Comparison of ENCODE assay signal across 25 mouse cellular contexts in the genomic region with DNA sequence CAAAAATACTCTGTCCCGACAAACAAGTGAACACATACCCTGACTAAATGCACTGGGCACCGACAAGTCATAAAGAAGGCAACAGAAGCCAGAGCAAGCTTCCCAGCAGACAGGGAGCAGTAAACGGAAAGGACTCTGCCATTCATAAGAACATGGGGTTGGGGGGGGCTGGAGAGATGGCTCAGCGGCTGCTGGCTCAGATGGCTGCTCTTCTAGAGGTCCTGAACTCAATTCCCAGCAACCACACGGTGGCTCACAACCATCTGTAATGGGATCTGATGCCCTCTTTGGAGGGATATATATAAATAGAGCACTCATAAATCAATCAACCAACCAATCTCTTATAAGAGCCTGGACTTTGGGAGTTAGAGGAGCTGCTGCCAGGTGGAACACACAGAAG. TPM values are rescaled to one million over a fixed set of nuclear protein-coding genes. Genes with fewer than 3 reads are reported as not detected.
DNase-seq lines count a peak whose midpoint lies in the region; ATAC-seq lines count a peak whose summit lies in the region.
"Had no signal": no experiment of that assay in that cellular context is flagged by ENCODE, and none has a peak within 500 bp of the region (broad histone marks: within the 10 kb centered on the region; RNA-seq: fewer than 3 reads in every experiment).

No protein-coding gene starts in this region.

- no peaks in the 10 kb centered on the region for H3K27me3 ChIP-seq in midbrain, embryonic 11.5 days (ENCODE audit: control insufficient read depth, insufficient read depth, low read length)
- no peaks in the 10 kb centered on the region for H3K27me3 ChIP-seq in midbrain, embryonic 13.5 days
- H3K27me3 ChIP-seq in hindbrain, embryonic 16.5 days (replicated peaks; ENCODE audit: control insufficient read depth, insufficient read depth, low read length): no peaks in the 10 kb centered on the region
- H3K27me3 ChIP-seq: CH12.LX; embryonic facial prominence, embryonic 12.5 days; forebrain, embryonic 13.5 days; forebrain, embryonic 15.5 days; Patski had no signal

- peak; percentile 47 for DNase-seq in gastrocnemius, adult 18-20 months (ENCODE audit: low spot score)
- DNase-seq in gastrocnemius, postnatal 4 days (ENCODE audit: low spot score in 2 of 2): no peak
- peak; percentile 47 for DNase-seq in gastrocnemius, postnatal 25 days
- no peak for DNase-seq in gastrocnemius, postnatal 36 days
- peak; percentile 78 for DNase-seq in midbrain, embryonic 11.5 days (ENCODE audit: low spot score, missing footprints)
- DNase-seq: adrenal gland, adult 2 months; adrenal gland, postnatal 10 days; adrenal gland, postnatal 25 days; B cell, adult 2 months; cerebellum, adult 11-12 months; cerebellum, adult 2 months; cerebellum, adult 9-10 months; cerebellum, postnatal 10 days; cerebellum, postnatal 25 days had no signal

- peaks cover 30% of the 10 kb centered on the region for H3K36me3 ChIP-seq in midbrain, embryonic 11.5 days (ENCODE audit: control insufficient read depth, insufficient read depth, low read length)
- peaks cover 84% of the 10 kb centered on the region for H3K36me3 ChIP-seq in midbrain, embryonic 13.5 days
- H3K36me3 ChIP-seq in hindbrain, embryonic 16.5 days (ENCODE audit: control insufficient read depth, insufficient read depth, low read length): peaks cover 47% of the 10 kb centered on the region

- WGBS in midbrain, embryonic 11.5 days: 84% methylated on average over 5 of the region's 5 CpGs
- 90% methylated on average over 5 of the region's 5 CpGs for WGBS in midbrain, embryonic 13.5 days
- WGBS in hindbrain, embryonic 16.5 days: 85% methylated on average over 5 of the region's 5 CpGs

- intact Hi-C loops in gastrocnemius, postnatal 36 days (cut with DNase I): no loop called here

- no peak for ATAC-seq in midbrain, embryonic 11.5 days (ENCODE audit: low FRiP score)
- no peak for ATAC-seq in midbrain, embryonic 13.5 days
- ATAC-seq in hindbrain, embryonic 16.5 days: no peak
- ATAC-seq: activated CD4-positive, CD25-positive, alpha-beta regulatory T cell, adult 4 months; CD4-positive, CD25-positive, alpha-beta regulatory T cell, adult 4 months; forebrain, embryonic 13.5 days; forebrain, embryonic 15.5 days; Patski had no signal

- no peak overlapping the region for H3K4me3 ChIP-seq in midbrain, embryonic 11.5 days (ENCODE audit: low read depth, low read length)
- H3K4me3 ChIP-seq in midbrain, embryonic 13.5 days (replicated peaks): no peak overlapping the region
- no peak overlapping the region for H3K4me3 ChIP-seq in hindbrain, embryonic 16.5 days (ENCODE audit: low read length)
- H3K4me3 ChIP-seq: embryonic facial prominence, embryonic 10.5 days; embryonic facial prominence, embryonic 12.5 days; forebrain, embryonic 13.5 days; forebrain, embryonic 15.5 days had no signal

- H3K9ac ChIP-seq in midbrain, embryonic 11.5 days (ENCODE audit: low read length): no peak overlapping the region
- H3K9ac ChIP-seq in midbrain, embryonic 13.5 days (replicated peaks): no peak overlapping the region
- no peak overlapping the region for H3K9ac ChIP-seq in hindbrain, embryonic 16.5 days (ENCODE audit: low read depth, low read length)
- H3K9ac ChIP-seq: embryonic facial prominence, embryonic 12.5 days; forebrain, embryonic 13.5 days; forebrain, embryonic 15.5 days had no signal

- H3K27ac ChIP-seq in midbrain, embryonic 11.5 days (ENCODE audit: low read depth, low read length): no peak overlapping the region
- H3K27ac ChIP-seq in midbrain, embryonic 13.5 days: no peak overlapping the region
- no peak overlapping the region for H3K27ac ChIP-seq in hindbrain, embryonic 16.5 days (ENCODE audit: low read depth, low read length)
- H3K27ac ChIP-seq: embryonic facial prominence, embryonic 10.5 days; embryonic facial prominence, embryonic 12.5 days; forebrain, embryonic 13.5 days; forebrain, embryonic 15.5 days had no signal

- H3K9me3 ChIP-seq in midbrain, embryonic 11.5 days (ENCODE audit: control insufficient read depth, low read length): no peaks in the 10 kb centered on the region
- H3K9me3 ChIP-seq in midbrain, embryonic 13.5 days: no peaks in the 10 kb centered on the region
- H3K9me3 ChIP-seq in hindbrain, embryonic 16.5 days (ENCODE audit: control insufficient read depth, low read length): no peaks in the 10 kb centered on the region
- H3K9me3 ChIP-seq: embryonic facial prominence, embryonic 10.5 days; embryonic facial prominence, embryonic 12.5 days; forebrain, embryonic 13.5 days; forebrain, embryonic 15.5 days; G1E had no signal

- H3K4me2 ChIP-seq in midbrain, embryonic 11.5 days: no peak overlapping the region
- H3K4me2 ChIP-seq in midbrain, embryonic 13.5 days (replicated peaks): no peak overlapping the region
- H3K4me2 ChIP-seq in hindbrain, embryonic 16.5 days (ENCODE audit: low read length): no peak overlapping the region
- H3K4me2 ChIP-seq: embryonic facial prominence, embryonic 12.5 days; forebrain, embryonic 13.5 days; forebrain, embryonic 15.5 days had no signal

- no peaks in the 10 kb centered on the region for H3K4me1 ChIP-seq in midbrain, embryonic 11.5 days (ENCODE audit: control insufficient read depth, insufficient read depth, low read length)
- H3K4me1 ChIP-seq in midbrain, embryonic 13.5 days (replicated peaks): no peaks in the 10 kb centered on the region
- H3K4me1 ChIP-seq in hindbrain, embryonic 16.5 days (ENCODE audit: control insufficient read depth, insufficient read depth, low read depth, low read length): no peaks in the 10 kb centered on the region
- H3K4me1 ChIP-seq: embryonic facial prominence, embryonic 10.5 days; embryonic facial prominence, embryonic 12.5 days; forebrain, embryonic 13.5 days; forebrain, embryonic 15.5 days had no signal

RNA-seq across cellular contexts. Expression of a gene that starts 22.5 kb away (rescaled TPM):
- 1 to 10 TPM; 6.3 to 6.9 TPM for total RNA-seq in gastrocnemius, adult 18-20 months (2021)
- 1 to 10 TPM; 8.9 to 9.4 TPM for total RNA-seq in gastrocnemius, postnatal 4 days (2021)
- 1 to 10 TPM; 5.5 to 6.2 TPM for total RNA-seq in gastrocnemius, postnatal 25 days (2021)
- total RNA-seq in gastrocnemius, postnatal 36 days (2021): 1 to 10 TPM; 5.0 to 6.0 TPM
- 10.5 and 13.0 TPM in 2 replicates for polyA plus RNA-seq in midbrain, embryonic 11.5 days (2014; fragmentation: Nextera tagmentation; extraction: Ambion mirVana)
- 6.0 and 6.6 TPM in 2 replicates for polyA plus RNA-seq in midbrain, embryonic 13.5 days (2015; fragmentation: Nextera tagmentation; extraction: Ambion mirVana)
- 3.3 and 4.2 TPM in 2 replicates for polyA plus RNA-seq in hindbrain, embryonic 16.5 days (2015; fragmentation: Nextera tagmentation; extraction: Ambion mirVana)

RNA-seq across cellular contexts. Expression of a gene that starts 39.8 kb away (rescaled TPM):
- 1 to 10 TPM; 3.4 to 4.1 TPM for total RNA-seq in gastrocnemius, adult 18-20 months (2021)
- total RNA-seq in gastrocnemius, postnatal 4 days (2021): 1 to 10 TPM; 6.5 to 6.9 TPM
- 1 to 10 TPM; 2.8 to 3.5 TPM for total RNA-seq in gastrocnemius, postnatal 25 days (2021)
- 1 to 10 TPM; 2.4 to 3.4 TPM for total RNA-seq in gastrocnemius, postnatal 36 days (2021)
- polyA plus RNA-seq in midbrain, embryonic 11.5 days (2014; fragmentation: Nextera tagmentation; extraction: Ambion mirVana): 3.3 TPM in 2 replicates
- 4.2 and 4.8 TPM in 2 replicates for polyA plus RNA-seq in midbrain, embryonic 13.5 days (2015; fragmentation: Nextera tagmentation; extraction: Ambion mirVana)
- polyA plus RNA-seq in hindbrain, embryonic 16.5 days (2015; fragmentation: Nextera tagmentation; extraction: Ambion mirVana): 5.6 and 5.8 TPM in 2 replicates

Comparison
In these comparisons a context has a peak if more than half of its experiments do, and no peak if none do; other contexts are left out.
1. DNase-seq: peak in gastrocnemius, adult 18-20 months (single experiment), gastrocnemius, postnatal 25 days (single experiment) and midbrain, embryonic 11.5 days (single experiment); none in gastrocnemius, postnatal 4 days (0 of 2) and gastrocnemius, postnatal 36 days (0 of 2).